Mouse (Mus musculus) cortical plate, adult 2 months (tissue): Measurements from ENCODE around the gene Treml2.

Experiments used
- CTCF ChIP-seq: fragments of 200-500 bp; IDR thresholded peaks from 2 replicates; pipeline ENCODE4 v1.5.1; 2011; ENCODE audit warnings: mild to moderate bottlenecking, control low read depth, low read length; ENCODE audit not compliant: insufficient read depth; ENCODE audit errors: extremely low read depth
- POLR2A ChIP-seq: fragments of 200-500 bp; IDR thresholded peaks from 2 replicates; pipeline ENCODE4 v1.6.1; 2011; ENCODE audit warnings: mild to moderate bottlenecking, low read length, control low read depth; ENCODE audit not compliant: insufficient read depth; ENCODE audit errors: extremely low read depth

DNA sequence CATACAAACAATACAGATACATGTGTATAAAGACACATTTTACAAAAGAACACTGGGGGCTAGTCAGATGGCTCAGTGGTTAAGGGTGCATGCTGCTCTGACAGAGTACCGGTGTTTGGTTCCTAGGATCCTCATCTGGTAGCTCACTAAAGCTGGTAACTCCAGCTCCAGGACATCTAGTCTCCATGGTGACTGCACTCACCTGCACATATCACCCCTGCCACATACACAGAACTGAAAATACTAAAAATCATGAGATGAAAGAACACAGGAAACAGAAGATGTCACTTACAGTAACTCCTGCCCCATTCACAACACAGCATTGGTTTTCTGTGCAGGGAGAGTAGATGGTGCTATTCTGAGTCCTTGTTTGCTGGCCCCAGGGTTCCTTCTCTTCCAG, 19.4 kb downstream of the Treml2 start:
- TF ChIP-seq CTCF (no peak), POLR2A (no peak)
